Mouse (Mus musculus) layer of hippocampus, postnatal 14 days (tissue): ENCODE data around the gene Olfr205. TPM values are rescaled to one million over a fixed set of nuclear protein-coding genes. Genes with fewer than 3 reads are reported as not detected.
"Not testable (repeated sequence)": the region's sequence is repeated elsewhere in the genome, so short reads cannot be mapped to it uniquely, and the experiment has no call there.

Source experiments
- DNase-seq, 2 experiments: peaks; one replicate each; pipeline ENCODE4 v3.0.0; 2021 to 2022; ENCODE audit warnings: low spot score in 2 of 2, mixed read lengths in 1 of 2
- long read RNA-seq, 2 experiments: library from polyadenylated mRNA; stranded (forward); transcript quantifications; one replicate each; pipeline ENCODE4 v2.0.0; 2021
- total RNA-seq, 2 experiments: library from RNA; stranded (reverse); gene quantifications; 2 replicates each; pipeline ENCODE4 v1.2.3; 2021

Gene Olfr205
- total RNA-seq: not detected
- long read RNA-seq, experiment 1: 0 reads
- long read RNA-seq, experiment 2: 0 reads

GRCm38 (mm10) chr16:59331038-59331437 is at the start of gene Olfr205:
TSS of gene Olfr205 (minus strand) at chr16:59331138.
- DNase-seq: no peak

DNA sequence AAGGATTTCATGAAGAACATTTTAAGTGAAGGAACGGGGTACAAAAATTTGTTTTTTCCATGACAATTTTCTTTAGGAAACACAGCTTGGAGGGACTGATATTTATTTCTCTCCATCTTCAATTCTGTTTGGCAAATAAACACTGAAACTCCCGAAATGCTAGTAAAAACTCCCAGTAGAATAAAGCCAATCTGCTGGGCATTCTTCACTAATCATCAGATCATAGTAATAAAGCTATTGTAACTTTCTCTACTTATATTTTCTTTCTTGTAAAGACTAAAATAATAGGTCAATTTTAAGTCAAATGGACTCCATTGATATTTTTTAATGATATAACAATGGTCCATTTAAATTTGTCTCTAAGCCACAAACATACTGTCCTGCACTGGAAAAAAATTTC is 33.0 kb upstream of the Olfr205 start, which contains the start of gene Olfr209:
Gene Olfr209 (minus strand): TSS at position 101 of the 400 bp plus-strand sequence.
- no peak for DNase-seq

- DNase-seq: no peak
Observed at GRCm38 (mm10) chr16:59349146-59349545, 18.2 kb upstream of the Olfr205 start, which contains the start of gene Olfr206. TSS of gene Olfr206 (minus strand) at chr16:59349246.

DNA sequence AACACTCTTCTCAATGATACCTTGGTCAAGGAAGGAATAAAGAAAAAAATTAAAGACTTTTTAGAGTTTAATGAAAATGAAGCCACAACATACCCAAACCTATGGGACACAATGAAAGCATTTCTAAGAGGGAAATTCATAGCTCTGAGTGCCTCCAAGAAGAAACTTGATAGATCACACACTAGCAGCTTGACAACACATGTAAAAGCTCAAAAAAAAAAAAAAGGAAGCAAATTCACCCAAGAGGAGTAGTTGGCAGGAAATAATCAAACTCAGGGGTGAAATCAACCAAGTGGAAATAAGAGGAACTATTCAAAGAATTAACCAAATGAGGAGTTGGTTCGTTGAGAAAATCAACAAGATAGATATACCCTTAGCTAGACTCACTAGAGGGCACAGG is 7.7 kb downstream of the Olfr205 start:
- DNase-seq: not testable (repeated sequence)

- DNase-seq: no peak
Observed at GRCm38 (mm10) chr16:59318148-59318547, 12.8 kb downstream of the Olfr205 start, which contains the start of gene Olfr204. TSS of gene Olfr204 (minus strand) at chr16:59318248.

DNA sequence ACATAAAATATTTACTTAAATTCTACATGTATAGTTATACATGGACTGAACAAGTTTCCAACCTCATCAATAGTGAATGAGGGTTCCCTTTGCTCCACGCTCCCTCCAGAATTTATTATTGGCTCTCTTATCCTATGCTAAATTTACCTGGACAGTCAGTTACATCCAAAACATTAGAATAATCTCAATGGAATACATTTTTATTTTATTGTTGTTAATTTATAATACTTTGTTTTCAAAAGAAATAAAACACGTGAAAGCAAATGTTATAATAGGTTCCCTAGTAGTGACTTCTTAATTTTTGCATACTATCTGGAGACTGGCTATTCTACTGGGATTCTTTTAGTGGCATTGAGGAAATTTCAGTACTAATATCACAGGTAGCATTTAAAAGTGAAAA is 32.4 kb downstream of the Olfr205 start, which contains the start of gene Olfr203:
Gene Olfr203 (plus strand): TSS at position 301 of the 400 bp plus-strand sequence.
- DNase-seq: no peak

- DNase-seq: not testable (repeated sequence)
Observed at GRCm38 (mm10) chr16:59287576-59287975, 43.4 kb downstream of the Olfr205 start.

DNA sequence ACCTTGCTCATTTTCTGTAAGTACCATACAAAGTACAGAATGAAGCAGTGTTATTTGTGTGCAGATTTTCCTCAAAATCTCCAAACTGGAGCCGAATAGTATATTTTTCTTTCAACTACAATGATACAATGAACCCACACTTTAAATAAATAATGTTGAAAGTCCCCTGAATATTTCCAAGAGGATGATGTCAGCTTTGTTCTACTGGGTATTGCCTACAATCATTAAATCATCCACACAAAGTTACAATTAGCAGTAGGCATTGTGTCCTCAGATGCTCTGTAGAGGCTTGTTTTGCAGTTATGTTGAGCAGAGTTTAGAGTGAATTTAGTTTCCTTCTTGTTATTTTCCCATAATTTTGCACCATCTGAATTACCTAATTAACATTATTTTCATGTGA is 44.2 kb downstream of the Olfr205 start, which contains the start of gene Olfr202:
Gene Olfr202 (minus strand): TSS at position 101 of the 400 bp plus-strand sequence.
- no peak for DNase-seq

- DNase-seq: no peak
Observed at GRCm38 (mm10) chr16:59283476-59283875, 47.5 kb downstream of the Olfr205 start.

DNA sequence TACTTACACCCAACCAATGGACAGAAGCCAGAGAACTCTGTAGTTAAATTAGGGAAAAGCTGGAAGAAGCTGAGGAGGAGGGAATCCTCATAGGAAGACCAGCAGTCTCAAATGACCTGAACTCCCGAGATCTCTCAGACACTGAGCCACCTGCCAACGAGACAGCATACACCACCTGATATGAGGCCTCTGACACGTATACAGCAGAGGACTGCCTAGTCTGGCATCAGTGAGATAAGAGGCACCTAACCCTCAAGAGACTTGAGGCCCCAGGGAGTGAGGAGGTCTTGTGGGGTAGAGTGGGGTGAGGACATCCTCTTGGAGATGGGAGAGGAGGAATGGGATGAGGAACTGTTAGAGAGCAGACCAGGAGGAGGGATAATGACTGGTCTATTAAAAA is 50.4 kb downstream of the Olfr205 start:
- no peak for DNase-seq

Other genes starting within 250 kb of the Olfr205 start
- gene Olfr191, start 241.3 kb downstream of the Olfr205 start, total RNA-seq: not detected
- gene Olfr193, start 219.3 kb downstream of the Olfr205 start, total RNA-seq: not detected
- gene Olfr194, start 210.1 kb downstream of the Olfr205 start, total RNA-seq: not detected
- not detected for gene Olfr195, start 184.1 kb downstream of the Olfr205 start, total RNA-seq
- not detected for gene Olfr196, start 160.7 kb downstream of the Olfr205 start, total RNA-seq
- gene Olfr198, start 127.6 kb downstream of the Olfr205 start, total RNA-seq: not detected
- gene Olfr199, start 111.4 kb downstream of the Olfr205 start, total RNA-seq: not detected
- gene Olfr201, start 58.5 kb downstream of the Olfr205 start, total RNA-seq: not detected
- not detected for gene Olfr202, start 44.3 kb downstream of the Olfr205 start, total RNA-seq
- gene Olfr203, start 32.3 kb downstream of the Olfr205 start, total RNA-seq: not detected
- gene Olfr204, start 12.9 kb downstream of the Olfr205 start, total RNA-seq: under 1 TPM in 1 of 2 experiments, not detected in 1; 0.07 TPM
- gene Olfr206, start 18.1 kb upstream of the Olfr205 start, total RNA-seq: not detected
- gene Olfr209, start 32.9 kb upstream of the Olfr205 start, total RNA-seq: not detected
- not detected for gene Gabrr3, start 76.2 kb upstream of the Olfr205 start, total RNA-seq
- 10 to 100 TPM; 10.1 to 12.9 TPM for gene Riox2, start 140.6 kb upstream of the Olfr205 start, total RNA-seq